Mouse (Mus musculus) neutrophil, adult 5-6 weeks (primary cell): ENCODE data around the gene Slc44a2. TPM values are rescaled to one million over a fixed set of nuclear protein-coding genes. Genes with fewer than 3 reads are reported as not detected.

Experiments
- ATAC-seq: fragments of 151-379, 151-347 bp; 2 replicates; pipeline ENCODE4 v1.8.0; 2017; ENCODE audit warnings: mild to moderate bottlenecking, moderate TSS enrichment; ENCODE audit not compliant: insufficient number of reproducible peaks, poor library complexity, low FRiP score, severe bottlenecking; ENCODE audit errors: extremely low read depth
- total RNA-seq: library from RNA; stranded (forward); fragments of 200-1000 nt; gene quantifications from 2 replicates; pipeline ENCODE4 v1.2.3, GENCODE M21; 2017

Slc44a2 gene
- total RNA-seq, 1 experiment from 2014 or later = 279 TPM

DNA sequence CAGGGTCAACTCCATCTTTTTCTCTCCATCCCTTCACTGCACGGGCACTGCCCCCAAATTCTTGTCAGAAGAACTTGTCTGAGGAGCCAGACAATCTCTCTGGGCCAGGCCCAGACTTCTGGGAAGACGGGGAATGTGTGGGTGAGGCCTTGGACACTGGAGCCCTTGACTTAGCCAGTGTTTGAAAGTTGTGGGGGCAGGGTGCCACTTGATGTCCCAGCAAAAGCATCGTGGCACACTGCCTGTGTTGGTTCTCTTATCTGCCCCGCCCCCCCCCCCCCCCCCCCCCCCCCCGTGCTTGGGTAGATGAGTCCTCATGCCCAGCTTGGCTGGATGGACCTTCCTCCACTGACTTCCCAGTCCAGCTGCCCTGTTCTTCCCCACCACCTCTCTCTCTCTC is 8.5 kb downstream of the Slc44a2 start:
- no peak for ATAC-seq

DNA sequence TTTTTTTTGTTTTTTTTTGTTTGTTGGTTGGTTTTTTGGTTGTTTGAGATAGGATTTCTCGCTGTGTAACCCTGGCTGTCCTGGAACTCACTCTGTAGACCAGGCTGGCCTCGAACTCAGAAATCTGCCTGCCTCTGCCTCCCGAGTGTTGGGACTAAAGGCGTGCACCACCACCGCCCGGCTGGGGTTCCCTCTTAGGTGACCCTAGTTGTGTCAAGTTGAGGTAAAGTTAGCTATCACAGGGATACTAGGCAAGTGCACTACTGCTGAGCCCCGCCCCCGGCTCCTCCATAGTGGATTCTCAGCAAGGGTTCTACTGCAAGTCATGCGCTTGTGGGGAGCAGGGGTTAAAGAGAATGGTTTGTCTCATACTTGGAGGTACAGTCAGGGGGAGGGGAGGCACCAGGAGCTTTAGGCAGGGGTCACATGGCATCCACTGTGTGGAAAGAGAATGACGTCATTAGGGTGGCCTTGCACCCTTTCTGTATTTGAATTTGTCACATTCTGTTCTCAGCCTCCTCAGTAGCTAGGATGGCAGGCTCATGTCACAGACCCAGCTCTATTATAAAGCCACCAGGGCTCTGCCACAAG is 9.3 kb downstream of the Slc44a2 start:
- no peak for ATAC-seq

DNA sequence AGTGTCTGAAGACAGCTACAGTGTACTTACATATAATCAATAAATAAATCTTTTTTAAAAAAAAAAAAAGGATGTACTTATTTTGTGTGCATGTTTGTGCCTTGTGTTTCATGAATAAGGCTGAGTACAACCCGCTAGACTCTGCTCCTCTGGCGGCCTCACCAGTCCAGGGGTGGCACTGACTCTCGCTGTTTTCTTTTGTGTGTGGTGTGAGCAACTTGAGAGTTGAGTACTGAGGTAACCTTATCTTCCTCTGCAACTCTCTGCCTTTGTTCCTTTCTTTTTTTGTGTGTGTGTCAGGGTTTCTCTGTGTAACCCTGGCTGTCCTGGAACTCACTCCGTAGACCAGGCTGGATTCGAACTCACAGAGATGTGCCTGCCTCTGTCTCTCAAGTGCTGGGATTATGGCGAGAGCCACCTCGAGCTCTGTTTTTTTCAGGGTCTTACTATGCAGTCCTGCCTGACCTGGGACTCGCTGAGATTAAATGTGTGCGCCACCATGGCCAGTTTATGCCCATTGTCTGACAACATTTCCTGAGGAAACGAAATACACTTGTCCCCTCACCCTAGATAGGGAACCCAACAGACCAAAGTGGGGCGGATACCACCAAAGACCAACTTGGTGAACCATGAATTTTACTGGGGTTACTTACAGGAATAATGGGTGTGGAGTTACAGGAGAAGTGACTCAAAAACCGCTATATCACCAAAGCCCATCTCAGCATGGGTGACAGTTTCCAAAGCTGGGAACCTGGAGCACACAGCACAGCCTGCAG is 11.1 kb downstream of the Slc44a2 start:
- no peak for ATAC-seq

DNA sequence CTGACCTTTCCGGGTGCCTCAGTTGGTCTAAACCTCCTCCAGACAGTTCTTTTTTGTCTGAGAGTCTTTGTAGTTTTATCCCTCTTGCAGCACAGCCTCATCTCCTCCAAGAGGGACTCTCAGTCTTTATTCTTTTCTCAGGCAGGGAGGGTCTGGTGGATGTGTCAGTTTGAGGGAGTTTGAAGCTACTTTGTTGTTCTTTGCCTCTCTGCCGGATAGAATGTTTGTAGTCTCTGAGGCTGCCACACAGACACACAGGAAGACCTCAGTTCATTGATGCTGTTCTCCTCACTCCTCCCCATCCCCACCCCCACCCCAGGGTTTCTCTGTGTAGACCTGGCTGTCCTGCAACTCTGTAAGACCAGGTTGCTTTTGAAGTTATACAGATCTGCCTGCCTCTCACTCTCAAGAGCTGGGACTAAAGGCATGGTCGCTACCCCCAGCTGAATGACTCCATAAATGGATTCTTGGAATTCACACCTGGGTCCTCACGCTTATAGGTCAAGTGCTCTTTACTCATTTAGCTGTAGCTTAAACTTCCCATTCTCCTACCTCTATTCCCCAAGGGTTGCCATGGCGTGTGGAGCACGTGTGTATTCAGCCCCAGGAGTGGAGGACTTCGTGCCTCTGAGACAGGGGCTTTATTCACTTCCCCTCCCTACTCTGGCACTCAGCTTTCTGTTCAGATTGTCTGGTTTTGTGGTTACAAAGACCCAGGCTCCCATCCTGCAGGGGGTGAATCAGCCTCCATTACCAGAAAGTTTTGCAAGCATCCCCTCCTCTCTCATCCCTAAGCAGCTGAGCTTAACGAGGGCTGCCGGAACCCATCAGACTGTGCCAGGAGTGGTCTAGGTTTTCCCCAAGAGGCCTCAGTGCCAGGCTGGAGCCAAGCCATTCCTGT is 11.9 kb downstream of the Slc44a2 start:
- no peak for ATAC-seq

DNA sequence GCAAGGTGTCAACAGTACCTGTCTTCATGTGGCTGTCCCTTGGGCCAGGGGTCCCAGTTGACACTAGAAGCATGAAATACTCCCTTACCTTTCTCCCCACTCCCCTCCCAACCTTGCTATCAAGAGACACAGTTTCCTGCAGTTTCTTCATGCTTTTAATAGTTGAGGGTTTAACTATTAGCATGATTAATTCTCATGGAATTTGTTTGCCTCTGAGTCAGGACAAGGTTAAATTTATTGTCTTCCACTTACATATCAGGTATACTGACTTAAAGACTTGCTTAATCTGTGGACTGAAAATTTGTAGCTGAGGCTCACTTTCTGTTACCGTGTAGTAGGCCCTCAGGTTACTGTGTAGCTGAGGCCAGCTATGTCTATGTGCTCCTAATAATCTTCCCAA is 13.0 kb downstream of the Slc44a2 start:
- no peak for ATAC-seq

DNA sequence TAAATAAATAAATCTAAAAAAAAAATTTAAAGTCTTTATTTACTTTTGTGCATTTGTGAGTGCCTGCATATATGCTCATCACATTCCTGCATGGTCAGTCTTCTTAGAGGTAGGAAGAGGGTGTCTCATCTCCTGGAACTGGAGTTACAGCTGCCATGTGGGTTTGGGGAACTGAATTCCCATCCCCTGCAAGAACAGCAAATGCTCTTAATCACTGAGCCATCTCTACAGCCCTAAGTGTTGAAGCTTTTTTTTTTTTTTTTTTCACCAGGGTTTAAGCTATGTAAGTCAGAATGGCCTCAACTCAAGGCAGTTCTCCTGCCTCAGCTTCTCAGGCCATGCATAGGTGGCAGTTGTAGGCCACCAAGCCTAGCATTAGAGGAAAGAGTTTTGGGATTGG is 14.2 kb downstream of the Slc44a2 start:
- no peak for ATAC-seq

DNA sequence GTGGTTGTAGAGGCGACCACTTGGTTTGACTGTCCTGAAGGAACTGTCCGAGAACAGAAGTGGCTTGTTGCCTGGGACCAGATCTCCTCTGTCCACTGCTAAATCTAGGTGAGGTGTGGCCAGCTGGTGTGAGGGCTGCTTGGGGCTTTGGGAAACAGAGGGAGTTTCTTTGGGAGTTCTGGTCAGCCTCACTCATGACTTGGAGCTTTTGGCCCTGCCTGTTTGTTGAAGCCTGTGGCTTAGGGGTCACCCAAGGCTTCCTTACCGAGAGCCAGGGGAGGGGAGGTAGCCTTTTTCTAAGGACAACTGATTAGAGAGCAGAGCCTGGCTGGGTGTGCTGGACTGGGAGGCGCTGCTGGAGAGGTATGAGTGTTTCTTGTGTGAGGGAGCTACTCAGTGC is 14.9 kb downstream of the Slc44a2 start:
- no peak for ATAC-seq

DNA sequence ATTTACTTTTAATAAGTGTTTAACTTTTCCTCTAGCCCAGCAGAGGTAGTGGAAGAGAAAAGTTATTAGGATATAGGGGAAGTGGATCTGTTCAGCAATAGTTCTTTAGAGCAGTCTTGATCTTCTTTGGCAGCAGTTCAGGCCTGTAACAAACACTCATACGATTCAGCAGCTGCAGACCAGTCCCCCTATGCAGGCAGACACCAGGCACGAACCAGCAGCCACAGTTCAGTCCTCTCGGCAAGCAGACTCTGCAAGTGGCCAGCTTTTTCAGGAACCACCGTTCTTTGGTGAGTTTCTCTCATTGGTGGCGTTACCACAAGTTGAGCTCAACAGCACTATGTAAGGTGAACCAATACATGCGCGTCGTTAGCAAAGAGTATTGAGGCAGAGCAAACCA is 16.0 kb downstream of the Slc44a2 start:
- ATAC-seq = no peak

DNA sequence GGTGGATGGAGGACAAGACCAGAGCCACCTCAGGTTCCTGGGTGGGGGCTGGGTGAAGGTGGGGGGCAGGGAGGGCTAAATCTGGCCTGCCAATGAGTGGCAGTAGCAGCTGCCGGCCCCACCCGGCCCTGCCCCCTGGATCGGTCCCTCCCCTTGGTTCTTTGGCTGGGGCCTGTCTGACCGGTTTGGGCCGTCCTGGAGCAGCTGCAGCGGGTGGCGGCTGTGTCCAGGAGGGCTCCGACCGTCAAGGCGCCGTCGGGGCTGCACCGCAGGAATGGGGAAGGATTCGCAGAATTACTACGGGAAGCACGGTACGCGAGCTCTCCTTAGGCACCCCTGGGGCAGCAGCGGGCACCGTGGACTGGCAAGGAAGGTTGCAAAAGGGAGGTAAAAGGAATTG is 17.2 kb downstream of the Slc44a2 start:
- ATAC-seq = no peak

DNA sequence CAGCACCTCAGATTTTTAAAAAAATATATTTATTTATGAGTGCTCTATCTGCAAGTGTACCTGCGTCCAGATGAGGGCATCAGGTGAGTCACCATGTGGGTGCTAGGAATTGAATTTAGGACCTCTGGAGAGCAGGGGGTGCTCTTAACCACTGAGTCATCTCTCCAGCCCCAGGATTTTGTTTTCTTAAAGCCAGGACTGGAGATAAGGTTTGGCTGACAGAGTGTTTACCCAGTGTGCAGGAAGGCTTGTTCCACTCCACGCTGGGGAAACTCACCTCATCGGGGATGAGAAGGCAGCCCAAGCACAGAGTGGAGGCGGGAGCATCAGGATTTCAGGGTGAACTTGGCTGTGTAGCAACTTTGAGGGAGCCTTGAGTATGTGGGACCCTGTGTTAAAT is 19.9 kb downstream of the Slc44a2 start:
- ATAC-seq = no peak

DNA sequence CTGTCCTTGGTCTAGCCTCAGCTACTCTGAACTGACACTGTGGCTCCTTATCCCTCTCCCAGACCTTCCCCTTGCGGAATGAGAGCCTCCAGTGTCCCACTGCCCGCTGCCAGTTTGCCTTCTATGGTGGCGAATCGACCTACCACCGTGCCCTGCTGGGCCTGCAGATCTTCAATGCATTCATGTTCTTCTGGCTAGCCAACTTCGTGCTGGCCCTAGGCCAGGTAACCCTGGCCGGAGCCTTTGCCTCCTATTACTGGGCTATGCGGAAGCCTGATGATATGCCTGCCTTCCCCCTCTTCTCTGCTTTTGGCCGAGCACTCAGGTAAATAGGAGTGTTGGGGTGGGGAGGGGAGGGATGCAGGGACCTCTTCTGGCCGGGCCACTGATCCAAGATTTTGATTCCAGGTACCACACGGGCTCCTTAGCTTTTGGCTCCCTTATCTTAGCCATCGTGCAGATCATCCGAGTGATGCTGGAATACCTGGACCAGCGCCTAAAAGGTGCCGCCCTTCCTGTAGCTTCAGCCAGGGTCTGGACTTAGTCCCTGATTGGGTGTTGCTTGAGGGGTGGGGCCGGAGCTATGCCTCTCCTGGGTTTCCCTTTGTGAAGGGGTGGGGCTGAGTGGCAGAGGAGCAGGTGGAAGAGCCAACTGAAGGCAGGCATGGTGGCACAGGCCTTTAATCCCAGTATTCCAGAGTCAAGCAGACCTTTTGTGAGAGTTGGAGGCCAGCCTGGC is 26.3 kb downstream of the Slc44a2 start:
- no peak for ATAC-seq

DNA sequence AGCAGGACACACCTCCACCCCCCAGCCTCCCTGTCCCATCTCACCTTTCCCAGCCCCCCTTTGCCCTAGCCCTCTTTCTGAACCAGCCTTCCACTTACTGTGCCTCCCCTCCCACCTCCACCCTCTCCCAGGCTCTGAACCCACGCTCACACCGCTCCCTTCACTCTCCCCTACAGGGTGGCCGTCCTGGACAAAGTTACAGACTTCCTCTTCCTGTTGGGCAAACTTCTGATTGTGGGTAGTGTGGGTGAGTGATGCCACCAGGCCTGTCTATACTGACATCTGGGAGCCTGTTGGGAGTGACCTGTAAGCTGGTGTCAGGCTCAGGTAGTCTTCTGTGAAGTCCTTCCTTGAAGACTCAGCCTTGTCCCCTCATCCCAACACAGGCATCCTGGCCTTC is 27.7 kb downstream of the Slc44a2 start:
- peak; percentile 41; the same call in 1 of the 2 replicates for ATAC-seq

DNA sequence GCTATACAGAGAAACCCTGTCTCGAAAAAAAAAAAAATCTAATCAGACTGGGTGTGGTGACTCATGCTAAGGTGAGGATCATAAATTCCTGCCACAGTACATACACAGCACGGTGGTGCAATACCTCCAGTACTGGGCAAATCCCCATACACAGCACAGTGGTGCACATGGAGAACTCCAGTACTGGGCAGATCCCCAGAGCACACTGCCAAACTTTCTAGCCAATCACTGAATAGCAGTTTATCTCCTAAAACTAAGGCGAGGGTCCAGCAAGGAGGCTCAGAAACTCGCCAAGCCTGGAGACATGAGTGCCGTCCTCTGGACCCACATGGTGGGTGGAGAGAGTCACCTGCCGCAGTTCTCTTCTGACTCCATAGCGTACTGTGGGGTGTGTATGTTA is 30.7 kb downstream of the Slc44a2 start:
- ATAC-seq = no peak

DNA sequence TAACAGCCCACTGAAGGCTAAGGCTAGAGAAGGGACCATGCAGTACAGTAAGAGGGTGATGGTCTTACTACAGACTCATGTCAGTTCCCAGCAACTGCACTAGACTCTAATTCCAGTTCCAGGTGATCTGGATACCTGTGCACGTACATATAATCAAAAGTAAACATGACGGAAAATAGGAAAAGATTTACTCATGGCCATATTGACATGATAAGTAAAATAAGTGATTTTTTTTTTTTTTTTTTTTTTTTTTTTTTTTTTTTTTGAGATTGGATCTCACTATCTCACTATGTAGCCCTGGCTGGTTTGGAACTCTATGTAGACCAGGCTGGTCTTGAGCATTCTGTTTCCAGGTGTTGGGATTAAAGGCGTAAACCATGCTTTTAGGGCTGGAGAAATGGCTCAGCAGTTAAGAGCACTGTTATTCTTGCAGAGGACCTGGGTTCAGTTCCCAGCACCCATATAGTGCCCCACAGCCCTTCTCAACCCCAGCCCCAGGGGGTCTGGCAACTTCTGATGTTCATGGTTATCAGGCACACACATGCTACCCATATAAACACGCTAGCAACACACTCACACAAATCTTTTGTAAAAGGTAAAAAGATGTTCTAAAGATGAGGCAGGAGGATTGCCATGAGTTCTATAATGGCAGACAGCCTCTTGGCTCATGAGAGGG is 31.3 kb downstream of the Slc44a2 start:
- no peak for ATAC-seq

DNA sequence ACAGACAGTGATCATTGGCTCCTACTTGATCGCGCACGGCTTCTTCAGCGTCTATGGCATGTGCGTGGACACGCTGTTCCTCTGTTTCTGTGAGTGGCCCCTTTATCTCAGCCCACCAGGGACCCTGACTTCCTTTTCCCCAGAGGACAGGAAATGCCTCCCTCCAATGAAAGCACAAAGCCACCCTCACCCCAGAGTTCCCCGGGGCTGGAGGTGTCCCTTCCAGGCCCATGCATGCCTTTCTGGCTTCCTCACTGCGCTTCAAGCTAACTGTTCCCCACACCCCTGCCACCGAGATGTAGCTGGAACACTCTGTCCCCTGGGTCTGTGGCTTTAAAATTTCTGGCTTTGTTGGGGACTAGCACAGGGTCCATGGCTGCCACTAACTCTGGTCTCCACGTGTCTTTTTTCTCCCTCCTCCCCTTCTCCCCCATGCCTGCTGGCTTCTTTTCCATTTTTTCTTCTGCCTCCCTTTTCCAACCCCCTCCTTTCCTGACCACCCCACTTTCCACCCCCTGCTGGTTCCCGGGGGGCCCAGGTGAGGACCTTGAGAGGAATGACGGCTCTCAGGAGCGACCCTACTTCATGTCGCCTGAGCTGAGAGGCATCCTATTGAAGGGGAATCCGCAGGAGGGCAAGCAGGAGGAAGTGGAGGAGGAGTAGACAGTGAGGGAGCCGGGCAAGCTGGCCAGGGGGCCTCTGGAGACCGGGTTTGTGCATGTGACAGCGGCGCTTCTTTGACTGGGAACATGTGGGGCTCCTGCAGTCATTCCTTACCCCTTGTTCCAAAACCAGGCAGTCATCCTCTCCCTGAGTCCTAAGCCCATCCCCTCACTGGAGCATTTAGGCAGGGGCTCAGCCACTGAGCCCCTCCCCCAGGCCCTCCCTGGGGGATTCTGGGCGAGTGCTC is 32.2 kb downstream of the Slc44a2 start:
- ATAC-seq = no peak

DNA sequence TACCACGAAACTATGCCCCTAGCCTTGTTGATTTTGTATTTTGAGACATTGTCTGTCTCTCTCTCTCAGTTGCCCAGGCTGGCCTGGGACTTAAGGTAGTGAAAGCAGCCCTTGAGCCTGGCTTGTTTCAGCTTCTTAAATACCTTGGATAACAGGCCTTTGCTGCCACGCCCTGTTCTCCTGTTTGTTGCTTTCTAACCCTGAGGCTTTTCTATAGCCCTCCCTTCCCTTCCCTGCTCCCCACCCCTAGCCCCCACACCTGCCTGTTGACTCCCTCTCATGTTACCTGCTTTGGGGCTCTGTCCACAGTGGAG is 32.8 kb downstream of the Slc44a2 start:
- ATAC-seq = no peak

DNA sequence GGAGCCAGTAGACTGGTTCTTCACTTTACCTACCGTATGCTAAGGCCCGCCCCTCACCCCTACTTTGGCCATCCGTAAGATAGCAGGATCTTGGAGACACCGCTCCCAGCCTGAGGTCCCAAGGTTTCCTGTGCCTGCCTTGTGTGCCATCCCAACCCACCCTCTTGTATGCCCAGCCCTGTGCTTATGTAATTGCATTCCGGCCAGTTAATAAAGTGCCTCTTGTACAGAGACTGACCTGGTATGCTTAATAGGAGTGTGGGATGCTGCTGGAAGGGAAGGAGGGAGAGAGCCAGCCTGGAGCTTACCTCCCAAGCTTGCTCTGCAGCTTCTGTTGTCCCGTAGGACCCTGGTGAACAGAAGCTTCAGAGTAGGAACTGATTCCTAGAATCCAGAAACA is 34.3 kb downstream of the Slc44a2 start:
- no peak for ATAC-seq
